Mouse (Mus musculus) mesoderm, embryonic 11.5 days (tissue): ENCODE measurements around the gene Ccdc27.

Experiments used
- DNase-seq: peaks from one replicate; pipeline ENCODE4 v3.0.0-alpha.2; 2012; ENCODE audit warnings: low read depth, low spot score

The Ccdc27 gene

DNA sequence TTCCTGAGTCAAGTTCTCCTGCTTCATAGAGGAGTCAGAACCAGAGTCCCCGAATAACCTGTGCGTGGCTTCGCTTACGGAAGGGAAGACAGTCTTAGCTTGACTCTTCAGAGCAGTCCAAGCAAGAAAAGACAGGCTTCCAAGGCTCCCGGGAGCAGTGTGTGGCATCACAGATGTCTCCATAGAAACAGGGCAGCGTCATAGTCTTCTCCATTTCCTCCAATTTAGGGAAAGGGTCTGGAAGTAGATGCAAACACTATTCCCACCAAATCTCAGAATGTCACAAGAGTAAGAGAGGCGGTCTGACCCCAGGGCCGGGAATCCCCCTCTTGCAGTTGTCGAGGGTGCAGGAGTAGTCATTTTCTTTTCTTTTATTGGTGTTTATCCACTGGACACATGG, at the start of gene Ccdc27:
TSS of gene Ccdc27 (minus strand) at position 101 of the 400 bp plus-strand sequence.
- DNase-seq, result no peak

DNA sequence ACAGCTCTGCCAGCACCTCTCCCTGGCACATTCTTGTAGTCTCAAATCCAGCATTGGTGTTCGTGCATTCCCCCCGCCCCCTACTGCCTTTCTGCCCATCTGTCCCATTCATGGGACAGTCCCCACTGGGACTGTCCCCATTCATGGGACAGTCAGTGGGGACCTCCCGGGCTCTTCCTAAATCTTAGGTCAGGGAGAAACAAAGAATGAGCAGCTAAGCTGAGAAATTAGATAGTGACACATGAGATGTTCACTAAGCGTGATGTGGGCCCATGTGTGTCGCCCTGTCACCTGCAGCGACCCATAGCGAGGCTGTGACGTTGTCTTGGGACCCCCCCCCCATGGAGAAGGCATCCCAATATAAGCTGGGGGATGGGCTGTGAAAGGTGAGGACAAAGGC, 48.9 kb upstream of the Ccdc27 start:
- DNase-seq, result no peak

DNA sequence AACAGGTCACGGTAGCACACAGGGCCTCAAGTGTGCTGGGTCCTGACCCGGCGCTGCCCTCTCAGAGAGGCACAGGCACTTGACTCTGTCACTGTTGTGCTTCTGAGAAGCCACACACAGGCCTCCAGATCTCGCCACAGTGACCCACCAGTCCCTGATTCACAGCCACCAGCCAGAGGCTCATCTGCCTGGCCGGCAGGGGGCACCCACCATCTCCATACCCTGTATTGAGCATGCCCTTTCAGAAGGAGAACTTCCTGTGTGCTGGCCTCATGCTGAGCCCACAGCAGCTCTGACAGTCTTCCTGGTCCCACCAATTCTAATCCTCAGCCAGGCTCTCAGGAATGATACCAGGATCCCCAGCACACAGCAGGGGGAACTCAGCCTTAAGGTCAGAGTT, 46.7 kb upstream of the Ccdc27 start:
- no peak for DNase-seq

DNA sequence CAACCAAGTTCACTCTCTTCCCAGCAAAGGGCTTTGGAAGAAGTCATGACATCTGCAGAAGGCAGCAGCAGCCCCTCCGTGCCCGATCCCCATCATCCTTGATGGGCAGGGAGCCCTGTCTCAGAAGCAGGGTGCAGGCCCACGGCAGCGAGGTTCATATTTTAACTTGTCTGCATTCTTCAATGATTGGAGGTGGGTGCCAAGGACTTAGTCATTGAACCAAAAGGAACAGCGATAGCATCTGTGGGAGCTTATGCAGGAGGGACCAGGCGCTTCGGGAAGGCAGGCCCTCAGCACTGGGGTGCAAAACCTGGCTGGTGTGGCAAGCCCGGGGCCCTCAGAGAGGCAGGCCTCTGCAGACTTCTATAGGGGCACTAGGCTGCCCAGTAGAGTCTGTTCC, 44.0 kb upstream of the Ccdc27 start:
- no peak for DNase-seq

DNA sequence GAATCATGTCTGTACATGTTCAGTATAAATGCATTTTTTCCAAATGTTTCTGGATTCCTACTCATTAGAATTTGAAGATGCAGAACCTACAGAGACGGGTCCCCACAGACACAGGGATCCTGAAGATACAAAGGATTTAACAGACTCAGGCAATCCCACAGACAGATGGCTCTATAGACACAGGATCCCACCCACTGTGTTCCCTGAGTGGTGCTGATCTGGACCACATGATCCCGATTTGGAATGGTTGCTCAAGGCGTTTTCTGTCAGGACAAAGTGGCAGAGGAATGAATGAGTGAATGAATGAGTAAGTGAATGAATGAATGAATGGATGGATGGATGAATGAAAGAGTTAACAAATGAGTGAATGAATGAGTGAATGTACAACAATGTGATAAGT, 43.4 kb upstream of the Ccdc27 start:
- DNase-seq, result no peak

DNA sequence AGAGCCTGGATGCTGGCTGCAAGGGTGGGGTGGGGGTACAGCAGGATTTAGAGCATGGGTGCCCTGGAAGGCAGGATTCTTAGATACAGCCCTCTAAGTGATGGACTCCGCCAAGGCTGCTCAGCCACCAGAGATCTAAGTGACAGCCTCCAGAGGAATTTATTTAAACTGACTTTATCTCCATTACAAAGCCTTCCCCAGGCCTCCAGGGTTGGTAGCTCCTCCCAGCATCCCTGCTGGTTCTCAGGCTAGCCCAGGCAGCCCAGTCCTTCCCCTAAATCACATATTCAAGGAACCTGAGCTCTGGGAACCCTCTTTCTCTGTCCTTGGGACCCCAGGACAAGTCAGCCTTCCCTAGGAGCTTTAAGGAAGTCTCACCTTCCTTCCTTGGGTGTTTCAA, 39.5 kb upstream of the Ccdc27 start:
- DNase-seq, result no peak

DNA sequence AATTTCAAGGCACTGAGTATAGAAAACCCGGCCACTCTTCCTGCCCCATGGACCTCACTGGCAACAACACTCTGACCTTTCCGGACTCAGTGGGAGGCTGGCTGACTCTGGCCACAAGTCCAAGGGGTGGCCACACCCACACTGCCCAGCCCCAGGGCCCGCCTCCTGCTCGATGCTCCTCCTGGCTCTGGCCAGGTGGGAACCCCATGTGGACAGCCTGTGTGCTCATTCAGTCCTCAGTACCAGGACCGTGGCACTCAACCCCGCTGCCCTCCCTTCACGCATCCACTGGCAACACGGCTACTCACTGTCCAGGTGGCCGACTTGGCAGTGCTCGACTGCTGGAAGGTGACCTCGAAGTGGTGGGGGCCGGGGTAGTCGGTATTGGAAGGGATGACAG, 38.5 kb upstream of the Ccdc27 start:
- no peak for DNase-seq

DNA sequence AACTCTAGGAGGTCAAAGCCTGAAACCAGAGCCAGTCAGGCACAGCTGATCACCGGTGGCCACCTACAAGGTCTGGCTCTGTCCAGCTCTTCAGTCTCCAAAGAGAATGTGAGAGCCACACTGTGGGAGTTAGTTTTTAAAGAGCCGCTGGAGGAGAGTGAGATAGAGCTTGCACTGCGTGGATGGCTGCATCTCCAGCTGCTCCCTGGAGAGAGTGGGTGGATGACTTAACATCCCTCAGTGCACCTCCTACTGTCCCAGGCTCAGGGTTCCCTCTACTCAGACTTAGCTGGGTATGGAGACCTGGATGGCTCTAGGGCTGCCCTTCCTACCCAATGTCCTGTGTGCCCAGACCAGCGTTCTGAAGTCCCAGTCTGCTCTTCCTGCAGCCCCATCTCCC, 37.7 kb upstream of the Ccdc27 start:
- no peak for DNase-seq

DNA sequence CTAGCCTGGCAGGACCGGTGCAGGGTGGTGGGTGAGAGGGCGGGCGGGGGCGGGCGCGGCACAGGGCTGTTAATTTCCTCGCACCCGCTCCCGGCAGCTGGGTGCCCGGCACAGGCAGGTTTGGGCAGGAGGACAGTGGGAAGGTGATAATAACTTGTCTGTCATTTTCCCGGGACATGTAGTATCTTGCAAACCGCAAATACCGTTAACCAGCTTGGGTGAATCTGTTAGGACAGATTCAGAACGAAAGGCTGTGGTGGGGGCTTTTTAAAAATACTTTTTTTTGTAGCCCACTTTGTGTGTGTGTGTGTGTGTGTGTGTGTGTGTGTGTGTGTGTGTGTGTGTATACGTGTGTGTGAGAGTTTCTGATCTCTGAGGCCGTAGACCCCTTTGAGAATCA, 29.5 kb upstream of the Ccdc27 start:
- DNase-seq, result no peak

DNA sequence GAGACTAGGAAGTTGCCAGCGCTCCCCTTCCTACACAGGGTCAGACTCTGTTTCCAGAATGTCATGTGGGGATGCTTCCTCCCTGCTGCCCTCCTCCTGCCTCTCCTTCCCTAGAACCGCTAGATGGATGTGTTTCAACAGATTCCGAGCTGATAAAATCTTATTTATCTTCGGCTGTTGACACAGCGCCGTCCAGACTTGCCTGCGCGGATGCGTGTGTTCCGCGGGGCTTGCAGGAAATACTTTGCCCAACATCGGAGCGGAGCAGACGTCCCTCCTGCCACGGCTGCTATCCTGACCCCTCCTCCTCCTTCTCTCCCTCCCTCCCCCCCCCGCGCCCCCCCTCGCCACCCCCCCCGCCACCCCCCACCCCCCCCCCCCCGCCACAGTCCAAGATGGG, 29.0 kb upstream of the Ccdc27 start:
- no peak for DNase-seq

DNA sequence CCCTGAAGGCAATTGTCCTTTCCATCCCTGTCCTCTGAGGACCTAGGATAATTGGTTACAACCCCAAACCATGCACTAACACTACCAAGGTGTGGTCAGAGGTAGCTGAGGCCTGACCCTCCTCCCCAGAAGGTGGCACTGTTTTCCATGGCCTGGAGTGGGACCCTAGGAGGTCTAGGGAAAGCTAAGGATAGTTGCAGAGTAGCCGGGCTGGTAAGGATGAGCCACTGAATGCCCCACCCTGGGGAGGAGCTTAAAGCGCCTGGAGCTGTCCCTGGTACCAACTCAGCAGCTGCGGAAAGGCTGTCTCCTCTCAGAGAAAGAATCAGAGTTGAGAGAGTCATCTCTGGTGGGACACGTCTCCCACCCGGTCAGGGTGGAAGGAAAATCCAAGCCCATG, 28.4 kb upstream of the Ccdc27 start:
- DNase-seq, result peak; percentile 68

DNA sequence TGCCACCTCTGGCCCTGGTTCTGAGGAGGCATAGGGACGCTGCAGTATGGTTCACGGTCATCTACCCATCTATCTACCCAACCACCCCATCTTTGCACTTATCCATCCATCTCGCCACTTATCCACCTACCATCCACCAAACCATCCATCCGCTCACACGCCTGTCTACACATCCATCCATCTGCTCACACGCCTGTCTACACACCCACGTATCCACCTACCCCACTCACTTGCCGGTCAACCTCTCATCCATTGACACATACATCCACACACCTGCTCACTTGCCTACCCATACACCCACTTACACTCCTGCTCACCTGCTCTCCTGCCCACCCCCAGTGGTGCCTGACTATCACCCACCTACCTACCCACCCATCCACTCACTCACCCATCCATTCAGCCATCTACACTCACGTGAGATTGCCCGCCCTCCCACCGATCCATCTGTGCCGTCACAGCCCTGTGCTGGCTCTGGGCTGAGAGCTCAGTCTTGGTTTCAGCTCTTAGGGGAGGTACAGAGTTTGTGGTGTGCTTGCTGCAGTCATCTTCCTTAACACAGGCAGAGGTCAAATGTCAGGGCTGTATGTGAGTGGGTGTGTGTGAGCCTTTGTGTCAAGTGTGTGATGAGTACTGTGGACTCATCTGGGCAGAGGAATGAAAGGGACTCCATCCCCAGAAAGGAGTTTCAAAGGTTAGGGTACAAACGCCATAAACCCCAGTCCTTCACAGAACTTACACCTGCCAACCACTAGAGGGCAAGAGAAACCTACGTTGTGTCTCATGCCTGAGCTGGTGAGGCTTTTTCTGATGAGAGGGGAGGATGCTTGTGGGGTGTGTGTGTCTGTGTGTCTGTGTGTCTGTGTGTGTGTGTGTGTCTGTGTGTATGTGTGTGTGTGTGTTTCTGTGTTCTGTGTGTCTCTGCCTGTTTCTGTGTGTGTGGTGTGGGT, 22.6 kb upstream of the Ccdc27 start:
- DNase-seq, result peak; percentile 54

DNA sequence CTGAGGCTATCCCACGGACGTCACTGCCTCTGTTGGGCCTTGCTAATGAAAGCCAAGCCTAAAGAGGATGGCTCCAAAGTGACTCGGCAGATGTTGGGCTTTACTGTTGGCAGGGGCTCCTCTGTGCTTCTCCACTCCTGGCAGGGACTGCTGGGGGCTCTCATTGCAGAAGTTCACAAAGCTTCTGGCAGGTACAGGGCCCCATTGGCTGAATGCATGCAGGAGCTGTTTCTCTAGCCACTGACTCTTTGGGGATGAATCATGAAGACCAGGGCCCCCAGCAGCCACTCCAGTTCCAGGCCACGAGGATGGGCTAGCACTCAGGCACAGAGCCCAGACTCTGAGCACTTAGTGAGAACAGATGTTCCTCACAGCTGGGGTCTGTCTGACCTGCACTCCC, 15.2 kb upstream of the Ccdc27 start:
- DNase-seq, result no peak

DNA sequence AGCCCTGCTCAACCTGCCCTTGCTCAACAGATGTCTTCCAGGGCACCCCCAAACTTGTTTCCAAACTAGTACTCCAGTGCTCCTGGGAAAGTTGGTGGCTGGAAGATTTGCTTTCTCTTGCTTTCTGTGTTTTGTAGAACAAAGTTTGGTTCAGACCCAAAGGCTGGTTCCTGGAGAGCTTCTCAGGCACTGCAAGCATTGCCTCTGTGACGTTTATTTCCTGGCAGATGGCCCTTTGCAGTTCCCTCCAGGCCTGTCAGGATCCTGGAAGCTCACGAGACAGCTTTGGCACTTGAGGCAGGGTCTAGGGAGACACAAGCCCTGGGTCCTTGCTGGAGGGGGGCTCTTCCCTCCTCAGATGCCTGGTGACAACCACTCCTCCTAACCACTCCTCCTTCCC, 14.2 kb upstream of the Ccdc27 start:
- no peak for DNase-seq

DNA sequence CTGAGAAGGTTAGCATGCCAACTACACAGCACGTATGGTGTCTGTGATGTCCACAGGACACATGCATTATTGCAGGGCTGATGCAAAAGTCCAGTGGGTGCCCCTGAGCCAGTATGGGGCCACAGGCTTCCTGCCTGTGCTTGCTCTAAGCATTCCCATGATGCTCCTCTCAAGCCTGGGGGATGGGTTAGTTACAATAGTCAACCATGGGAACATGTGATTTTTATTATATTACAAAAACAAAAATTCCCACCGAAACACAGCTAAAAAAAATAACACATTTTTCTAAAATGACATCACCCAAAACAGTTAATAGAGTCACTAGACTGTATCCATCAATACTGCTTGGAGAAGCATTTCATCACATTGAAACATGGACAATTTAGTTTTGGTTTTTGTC, 13.6 kb upstream of the Ccdc27 start:
- DNase-seq, result no peak

DNA sequence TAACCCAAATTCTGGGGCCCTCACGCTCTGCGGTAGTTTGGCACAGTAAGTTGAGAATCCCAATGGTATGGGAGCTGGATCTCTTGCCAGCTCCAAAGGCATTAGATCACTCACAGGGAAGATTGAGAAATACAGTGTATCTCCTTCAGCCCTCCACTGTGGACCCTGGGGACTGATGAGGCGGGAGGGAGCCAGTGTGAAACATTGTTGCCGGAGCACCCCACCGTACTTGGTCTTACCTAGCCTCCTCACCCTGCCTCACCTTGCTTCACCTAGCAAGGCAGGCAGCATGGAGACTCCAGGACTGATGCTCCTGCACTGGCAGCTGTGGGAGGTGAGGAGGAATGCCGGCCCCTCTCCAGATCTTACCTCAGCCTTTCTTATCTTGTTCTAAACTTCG, 13.0 kb upstream of the Ccdc27 start:
- no peak for DNase-seq

DNA sequence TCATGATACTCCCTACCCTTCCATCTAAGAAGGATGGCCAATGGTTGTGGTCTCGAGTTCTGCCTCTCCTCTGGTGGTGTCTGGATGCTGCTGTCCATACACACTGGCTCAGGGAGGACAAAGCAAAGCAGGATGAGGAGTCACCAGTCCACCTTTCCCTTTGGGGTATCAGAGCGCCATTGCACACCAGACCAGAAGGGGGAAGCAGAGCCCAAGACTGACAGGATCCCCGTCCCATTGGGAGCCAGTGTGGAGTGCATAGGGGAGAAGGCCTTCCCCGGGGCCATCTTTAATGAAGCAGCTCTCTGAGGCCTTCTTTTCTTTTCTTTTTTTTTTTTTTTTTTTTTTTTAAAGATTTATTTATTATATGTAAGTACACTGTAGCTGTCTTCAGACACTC, 10.6 kb upstream of the Ccdc27 start:
- DNase-seq, result no peak

DNA sequence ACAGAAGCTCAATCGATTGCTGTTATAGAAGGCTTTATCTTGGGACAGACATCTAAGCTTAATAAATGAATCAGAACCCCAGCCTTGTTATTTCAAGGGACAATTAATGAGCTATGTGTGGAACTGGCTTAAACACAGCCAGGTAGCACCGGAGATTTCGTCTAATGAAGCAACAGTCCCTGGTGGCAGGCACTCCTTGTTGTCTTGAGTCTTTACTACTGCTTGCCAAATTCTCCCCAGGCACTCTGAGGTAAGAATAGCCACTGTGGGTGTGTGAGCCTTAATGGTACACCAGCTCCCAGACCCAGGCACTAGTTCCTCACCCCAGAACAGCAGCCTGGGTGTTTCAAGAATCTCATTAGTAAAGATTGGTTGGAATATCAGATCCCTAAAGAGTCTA, 8.9 kb upstream of the Ccdc27 start:
- DNase-seq, result no peak

DNA sequence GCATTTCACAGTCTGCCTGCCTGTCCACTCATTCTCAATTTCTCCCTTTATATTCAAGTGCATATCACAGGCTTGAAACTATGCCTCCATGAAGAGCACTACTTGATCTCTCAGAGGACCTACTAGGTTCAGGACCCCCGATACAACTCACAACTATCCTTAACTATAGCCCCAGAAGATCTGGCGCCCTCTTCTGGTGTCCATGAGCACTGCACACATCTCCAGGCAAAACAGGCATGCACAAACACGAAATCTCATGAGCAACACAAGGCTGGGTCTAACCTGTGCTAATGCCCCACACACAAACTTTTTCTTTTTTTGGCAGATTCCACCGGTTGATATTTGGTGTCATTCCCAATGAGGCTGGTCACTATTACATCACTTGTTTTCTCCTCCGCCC, 3.4 kb upstream of the Ccdc27 start:
- no peak for DNase-seq

DNA sequence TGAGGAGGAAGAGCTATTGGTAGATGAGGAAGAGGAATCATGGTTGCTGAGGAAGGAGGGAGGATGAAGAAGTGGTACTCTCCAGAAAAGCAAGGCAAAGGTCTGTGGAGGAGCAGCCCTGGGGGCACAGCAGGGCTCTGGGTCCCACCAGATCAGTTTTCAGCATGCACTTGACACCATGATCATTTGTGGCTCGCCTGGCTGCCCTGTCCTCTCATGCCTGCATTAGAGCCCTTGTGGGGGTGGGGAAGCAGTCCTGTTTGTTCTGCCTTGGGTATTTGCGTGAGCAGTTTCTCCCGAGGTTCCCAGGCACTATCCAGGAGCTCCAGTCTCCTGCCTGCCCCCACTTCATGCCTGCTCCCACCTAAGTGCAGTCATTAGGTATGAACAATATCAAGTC, 5.4 kb downstream of the Ccdc27 start:
- no peak for DNase-seq

DNA sequence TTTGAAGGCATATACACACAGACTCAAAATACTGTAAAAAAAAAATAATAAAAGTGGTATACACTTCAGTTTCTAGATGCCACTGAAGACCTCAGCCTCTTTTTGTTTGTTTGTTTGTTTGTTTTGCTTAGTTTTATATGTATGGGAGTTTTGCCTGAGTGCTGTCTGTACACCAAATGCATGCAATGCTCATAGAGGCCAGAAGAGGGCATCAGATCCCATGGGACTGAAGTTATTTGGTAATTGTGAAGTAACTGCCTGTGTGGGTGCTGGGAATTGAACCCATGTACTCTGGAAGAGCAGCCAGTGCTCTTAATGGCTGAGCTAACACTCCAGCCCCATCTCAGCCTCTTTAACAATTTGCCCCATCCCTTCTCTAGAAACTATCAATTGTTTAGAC, 13.8 kb downstream of the Ccdc27 start:
- peak; percentile 17 for DNase-seq

DNA sequence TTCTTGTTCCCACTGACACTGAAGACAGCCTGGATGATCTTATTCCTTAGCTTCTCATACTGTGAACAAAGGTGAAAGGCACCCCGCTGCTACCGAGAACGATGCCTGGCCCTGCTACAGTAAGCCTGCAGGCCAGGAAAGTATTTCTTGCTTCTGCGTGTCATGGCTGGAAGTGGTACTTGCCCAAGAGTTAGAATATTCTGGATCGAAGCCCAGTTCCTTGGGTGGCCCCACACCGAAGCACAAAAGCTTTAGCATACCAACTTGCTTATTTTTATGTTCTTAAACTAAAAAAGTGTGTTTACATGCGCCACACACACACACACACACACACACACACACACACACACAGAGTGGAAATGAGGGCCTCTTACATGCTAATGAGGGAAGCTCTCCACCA, 14.4 kb downstream of the Ccdc27 start:
- no peak for DNase-seq

DNA sequence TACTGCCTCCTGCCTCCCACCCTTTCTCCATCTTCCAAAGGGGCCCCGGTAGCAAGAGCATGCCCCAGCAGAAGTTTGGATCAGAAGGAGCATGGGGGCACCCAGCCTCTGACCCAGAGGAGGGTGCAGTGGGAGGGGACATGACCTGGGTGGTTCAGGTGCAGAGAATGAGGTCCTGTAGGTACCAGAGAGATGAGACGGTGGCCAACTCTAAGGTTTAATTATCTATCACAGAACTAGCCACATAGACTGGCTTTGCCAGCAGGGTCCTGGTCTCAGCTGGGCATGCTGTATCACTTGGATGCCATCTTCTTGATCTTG, 16.1 kb downstream of the Ccdc27 start:
- DNase-seq, result no peak
